Mouse (Mus musculus) olfactory bulb, adult 2 months (tissue): ENCODE data around the gene Dtnb.

Experiments used
- CTCF ChIP-seq: fragments of 200-500 bp; IDR thresholded peaks from 2 replicates; pipeline ENCODE4 v1.5.1; 2012; ENCODE audit warnings: low read depth, mild to moderate bottlenecking, low read length, moderate library complexity; ENCODE audit not compliant: insufficient read depth
- POLR2A ChIP-seq: fragments of 200-500 bp; IDR thresholded peaks from 2 replicates; pipeline ENCODE4 v1.6.1; 2012; ENCODE audit warnings: mild to moderate bottlenecking, low read depth, low read length, moderate library complexity; ENCODE audit not compliant: insufficient read depth

- no peak for TF ChIP-seq POLR2A
- TF ChIP-seq CTCF: no peak
Measured at GRCm38 (mm10) chr12:3738741-3739529, 166.8 kb downstream of the Dtnb start.
